Mouse (Mus musculus) heart, adult 18-20 months (tissue): ENCODE results near the gene Leprot. TPM values are rescaled to one million over a fixed set of nuclear protein-coding genes. Genes with fewer than 3 reads are reported as not detected.

ENCODE experiments used
- DNase-seq, 2 experiments: peaks; one replicate each; pipeline ENCODE4 v3.0.0; 2021 to 2022; ENCODE audit warnings: mixed read lengths in 1 of 2
- long read RNA-seq, 2 experiments: library from polyadenylated mRNA; stranded (forward); transcript quantifications; one replicate each; pipeline ENCODE4 v2.0.0; 2021
- total RNA-seq, 2 experiments: library from RNA; stranded (reverse); gene quantifications; 2 replicates each; pipeline ENCODE4 v1.2.3; 2021

Gene Leprot
- 10 to 100 TPM; 22.3 to 27.5 TPM for total RNA-seq
- long read RNA-seq, experiment 1, transcript Leprot-201 (4 exons, 1,898 nt): major isoform, 37 of 38 reads
- long read RNA-seq, experiment 1, partial matches to known transcripts: 1 of 38 reads
- long read RNA-seq, experiment 1, other reads (novel, unspliced or antisense): 0 of 38 reads
- long read RNA-seq, experiment 2, transcript Leprot-201 (4 exons, 1,898 nt): major isoform, 13 of 20 reads
- long read RNA-seq, experiment 2, partial matches to known transcripts: 6 of 20 reads
- long read RNA-seq, experiment 2, other reads (novel, unspliced or antisense): 1 of 20 reads

DNA sequence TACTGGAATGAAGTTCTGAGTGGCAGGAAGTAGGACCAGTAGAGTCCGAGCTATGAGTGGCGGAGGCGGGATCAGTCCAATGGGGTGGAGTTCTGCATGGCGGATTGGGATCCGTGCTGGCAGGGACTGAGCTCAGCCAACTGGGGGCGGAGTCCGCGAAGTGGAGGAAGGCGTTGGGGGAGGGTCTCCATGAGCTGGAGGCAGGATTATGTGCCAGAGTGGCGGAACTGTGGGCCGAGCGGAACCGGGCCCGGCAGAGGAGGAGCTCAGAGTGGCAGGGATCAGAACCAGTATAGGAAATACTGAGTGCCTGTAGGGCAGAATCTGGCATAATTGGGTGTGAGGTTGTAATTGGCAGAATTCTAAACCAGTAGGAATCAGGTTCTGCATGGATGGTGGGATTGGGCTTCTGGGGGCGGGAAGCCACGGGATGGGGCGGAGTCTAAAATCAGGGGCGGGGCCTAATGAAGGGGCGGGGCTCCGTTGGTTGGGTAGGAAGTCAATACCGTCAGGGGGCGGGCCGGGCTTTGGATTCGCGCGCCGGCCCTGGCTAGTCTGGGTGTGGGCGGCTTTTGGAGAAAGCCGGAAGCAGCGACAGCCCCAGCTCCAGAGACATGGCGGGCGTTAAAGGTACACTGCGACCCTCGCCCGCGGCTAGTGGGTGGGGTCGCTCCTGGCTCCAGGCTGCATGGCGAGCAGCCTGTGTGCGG lies at the start of gene Leprot:
TSS of gene Leprot (plus strand) at position 523 of the 710 bp plus-strand sequence.
- peak; percentile 100 for DNase-seq

DNA sequence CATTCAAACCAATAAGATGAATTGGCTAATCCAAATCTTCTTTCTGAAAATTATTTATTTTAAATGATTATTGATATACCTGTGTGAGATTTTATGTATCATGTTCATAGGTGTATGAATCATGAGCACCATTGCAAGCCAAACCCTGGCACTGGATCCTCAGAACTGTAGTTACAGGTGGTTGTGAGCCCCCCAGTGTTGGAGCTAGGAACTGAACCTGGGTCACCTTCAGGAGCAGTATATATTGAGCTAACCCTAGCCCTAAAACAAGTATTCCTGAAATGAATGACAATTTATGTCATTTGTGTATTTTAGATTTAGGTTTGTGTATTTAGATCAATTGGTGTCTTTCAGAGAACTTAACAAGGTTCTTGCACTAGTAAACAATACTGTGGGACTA lies 45.8 kb upstream of the Leprot start:
- DNase-seq: peak in 1 of 2 experiments; percentile 5

DNA sequence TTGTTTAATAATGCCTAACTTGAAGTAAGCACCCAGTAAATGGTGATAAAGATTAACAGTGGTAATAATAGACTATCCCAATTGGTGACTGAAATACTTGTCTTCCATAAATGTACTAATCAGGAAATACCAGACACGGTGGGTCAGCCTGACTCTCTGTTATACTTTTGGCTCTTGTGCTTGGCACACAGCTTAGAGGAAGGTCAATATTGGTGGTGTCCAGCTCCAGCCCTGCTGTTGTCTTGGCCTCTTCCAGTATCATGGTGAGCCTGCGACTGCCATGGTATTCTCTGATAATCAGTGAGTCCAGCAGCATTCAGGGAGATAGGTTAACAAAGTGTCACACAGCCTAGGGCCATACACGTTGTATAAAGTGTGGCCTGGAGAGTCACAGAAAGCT lies 43.9 kb upstream of the Leprot start:
- no peak for DNase-seq

DNA sequence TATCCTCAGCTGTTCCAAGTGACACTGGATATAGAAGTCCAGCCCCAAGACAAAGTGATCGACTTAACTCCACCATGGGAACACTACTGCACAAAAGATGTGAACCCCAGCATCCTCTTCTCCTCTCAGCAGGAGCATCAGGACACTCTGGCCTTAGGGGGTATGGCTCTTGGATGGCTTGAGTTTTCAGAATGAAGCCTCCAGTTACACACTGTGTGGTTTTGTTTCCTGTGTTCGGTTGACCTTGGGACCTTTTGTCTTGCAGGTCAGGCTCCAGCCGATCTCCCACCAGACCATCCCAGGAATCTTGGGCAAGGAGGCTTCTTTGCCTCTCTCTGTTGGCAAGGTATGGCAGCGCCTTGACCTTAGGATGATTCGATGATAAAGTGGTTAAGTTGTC lies 31.0 kb upstream of the Leprot start:
- no peak for DNase-seq

DNA sequence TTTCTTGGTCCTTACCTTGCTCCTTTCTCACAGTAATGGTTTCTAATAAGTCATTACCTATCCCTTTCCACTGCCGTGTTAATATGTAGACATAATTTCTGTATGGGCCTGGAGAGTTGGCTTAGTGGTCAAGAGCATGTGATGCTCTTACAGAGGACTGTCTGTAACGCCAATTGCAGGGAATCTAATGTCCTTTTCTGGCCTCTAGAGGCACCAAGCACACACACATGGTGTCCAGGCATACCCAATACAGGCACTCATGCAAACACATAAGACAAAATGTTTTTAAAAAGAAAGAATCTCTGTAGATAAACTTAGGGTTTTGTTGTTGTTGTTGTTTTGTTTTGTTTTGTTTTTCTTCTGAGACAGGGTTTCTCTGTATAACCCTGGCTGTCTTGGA lies 29.8 kb upstream of the Leprot start:
- no peak for DNase-seq

DNA sequence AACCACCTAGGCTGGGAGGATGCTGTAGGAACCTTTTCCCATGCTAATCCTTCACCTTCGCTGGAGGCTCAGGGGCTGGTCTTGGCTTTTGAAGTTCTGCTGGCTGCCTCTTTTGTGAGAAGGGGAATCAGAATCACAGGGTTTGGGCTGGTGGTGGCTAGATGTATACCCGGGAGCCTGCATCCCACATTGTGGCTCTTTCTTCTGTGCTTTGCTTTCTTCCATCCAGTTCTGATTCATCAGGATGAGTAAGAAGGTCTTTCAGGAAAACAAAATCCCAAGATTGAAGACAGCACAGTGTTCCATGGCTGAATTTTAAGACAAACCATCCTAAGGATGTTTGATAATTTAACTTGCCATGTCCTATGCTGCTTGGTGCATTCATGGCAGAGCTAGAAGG lies 27.3 kb upstream of the Leprot start:
- no peak for DNase-seq

DNA sequence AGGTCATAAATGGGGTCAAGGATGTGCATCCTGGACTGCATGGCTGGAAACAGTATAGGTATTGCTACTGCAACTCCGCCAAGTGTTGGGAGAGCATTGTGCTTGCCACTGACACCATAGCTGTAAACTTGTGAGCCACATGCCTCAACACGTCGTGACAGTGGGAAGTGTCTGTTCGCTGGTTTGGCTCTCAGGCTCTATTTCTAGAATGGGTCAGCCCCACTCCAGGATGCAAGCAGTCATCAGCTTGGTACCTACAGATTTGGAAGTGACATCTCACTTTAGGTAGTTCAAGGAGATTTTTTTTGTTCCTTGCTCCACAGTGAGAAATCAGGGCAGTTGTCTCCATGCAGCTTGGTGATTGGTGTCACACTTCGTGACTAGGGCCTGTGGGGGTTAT lies 26.3 kb upstream of the Leprot start:
- DNase-seq: no peak

DNA sequence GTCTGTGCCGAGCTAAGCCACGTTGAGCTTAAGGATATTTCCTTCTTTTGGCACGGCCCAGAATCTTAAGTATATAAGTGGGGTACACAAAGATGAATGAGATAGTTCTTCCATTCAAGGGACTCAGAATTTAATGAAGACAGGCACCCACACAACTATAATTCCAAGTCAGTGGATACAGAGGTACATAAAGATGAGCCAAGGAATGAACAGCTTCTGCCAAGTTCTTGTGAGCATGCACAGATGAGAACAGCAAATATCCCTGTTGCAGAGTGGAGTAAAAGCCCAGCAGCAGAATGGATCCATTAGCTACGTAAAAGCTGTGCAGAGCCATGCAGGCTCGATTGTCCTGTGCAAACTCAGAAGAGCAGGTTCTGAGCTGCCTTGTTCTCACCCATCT lies 22.2 kb upstream of the Leprot start:
- no peak for DNase-seq

DNA sequence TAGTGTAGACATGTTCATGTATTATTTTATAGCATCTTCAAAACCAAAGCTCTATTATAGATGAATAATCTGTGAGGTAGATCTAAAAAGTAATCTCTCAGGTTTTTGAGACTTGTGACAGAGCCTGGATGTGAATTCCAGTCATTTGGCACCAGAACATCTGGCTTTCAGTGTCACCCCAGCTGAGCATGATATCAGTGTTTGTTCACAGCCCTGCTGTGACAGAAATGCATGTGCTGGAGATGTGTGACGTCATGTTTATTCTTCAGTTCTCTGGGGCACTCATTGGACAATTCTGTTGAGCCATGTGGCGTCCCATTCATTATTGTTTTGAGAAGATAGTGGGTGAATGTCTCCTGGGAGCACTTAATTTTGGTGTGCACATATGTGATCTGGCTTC lies 11.9 kb upstream of the Leprot start:
- no peak for DNase-seq

DNA sequence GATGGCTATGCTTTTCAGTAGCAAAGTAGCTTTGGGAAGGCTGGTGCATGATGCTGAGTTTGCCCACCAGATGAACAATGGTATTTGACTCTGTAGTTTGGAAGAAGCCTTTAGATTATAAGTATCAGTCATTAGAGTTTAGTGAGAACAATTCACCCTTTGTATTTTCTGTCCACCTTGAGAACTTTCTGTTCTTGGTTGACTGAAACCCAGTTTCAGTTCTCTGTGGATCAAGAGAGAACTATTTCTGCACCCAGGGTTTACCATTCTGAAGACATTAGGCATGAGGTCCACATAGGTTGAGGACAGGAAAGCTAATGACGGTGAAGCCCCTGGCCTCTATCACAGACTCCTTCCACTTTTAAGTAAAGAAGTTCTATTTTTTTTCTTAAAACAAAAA lies 10.0 kb upstream of the Leprot start:
- no peak for DNase-seq

DNA sequence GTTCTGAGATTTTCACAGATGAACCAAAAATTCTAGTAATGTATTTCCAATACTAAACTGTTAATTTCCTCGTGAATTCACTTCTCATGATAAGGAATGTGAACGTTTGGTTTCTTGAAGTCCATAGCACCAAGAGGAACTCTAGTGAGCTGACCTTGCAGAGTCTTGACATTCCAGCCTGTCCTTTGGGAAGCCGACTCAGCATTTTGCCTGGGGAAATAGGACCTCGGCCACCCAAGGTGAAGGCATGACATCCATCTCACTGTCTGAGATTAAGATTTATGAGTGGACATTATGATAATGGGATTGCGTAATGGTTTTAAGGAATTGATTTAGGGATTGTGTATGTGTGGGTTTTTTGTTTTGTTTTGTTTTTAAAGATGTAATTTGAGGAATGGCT lies 6.9 kb upstream of the Leprot start:
- DNase-seq: no peak

DNA sequence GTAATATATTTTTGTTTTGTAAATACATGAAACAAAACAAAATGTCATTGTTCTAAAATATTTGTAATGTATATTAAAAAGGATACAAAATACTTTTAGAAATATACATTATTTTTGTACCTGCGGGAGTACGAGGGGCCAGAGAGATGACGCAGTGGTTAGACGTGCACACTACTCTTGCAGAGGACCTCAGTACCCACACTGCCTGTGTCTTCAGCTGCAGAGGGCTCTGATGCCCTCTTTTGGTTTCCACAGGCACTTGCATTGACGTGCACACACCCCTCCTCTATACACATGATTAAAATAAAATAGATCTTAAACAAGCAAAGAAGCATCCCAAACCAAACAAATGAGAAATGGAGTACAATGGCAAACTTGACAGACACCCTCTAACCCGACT lies 4.8 kb upstream of the Leprot start:
- no peak for DNase-seq

DNA sequence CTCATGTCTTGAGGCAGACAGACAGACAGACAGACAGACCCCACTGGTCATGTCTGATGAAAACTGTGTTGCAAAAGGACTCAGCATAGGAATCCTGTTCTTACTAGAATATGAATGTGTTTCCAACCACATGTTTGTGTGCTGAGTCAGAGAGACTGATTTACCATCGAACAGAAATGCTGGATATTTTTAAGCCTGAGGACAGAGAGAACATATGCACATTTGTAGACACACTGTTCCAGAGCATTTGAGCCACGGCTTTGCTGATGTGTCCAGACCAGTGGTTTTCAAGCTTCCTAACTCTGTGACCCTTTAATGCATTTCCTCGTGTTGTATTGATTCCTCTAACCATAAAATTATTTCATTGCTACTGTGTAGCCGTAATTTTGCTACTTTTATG lies 4.3 kb upstream of the Leprot start:
- no peak for DNase-seq

DNA sequence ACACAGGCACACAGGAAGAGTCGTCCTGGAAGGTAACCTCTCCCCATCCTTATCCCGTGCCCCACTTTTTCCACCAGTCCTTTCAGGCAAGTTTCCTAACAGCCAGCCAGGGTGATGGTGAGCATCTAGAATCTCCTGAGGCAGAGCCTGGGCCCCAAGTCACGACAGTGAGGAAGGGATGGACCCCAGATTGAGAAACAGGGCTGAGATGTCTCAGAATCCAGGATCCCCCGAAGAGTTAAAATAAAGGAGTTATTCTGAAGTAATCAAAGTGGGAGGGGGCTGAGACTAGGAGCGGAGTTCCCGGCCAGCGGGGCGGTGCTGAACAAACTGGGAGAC lies 692 bp upstream of the Leprot start:
- DNase-seq: no peak

DNA sequence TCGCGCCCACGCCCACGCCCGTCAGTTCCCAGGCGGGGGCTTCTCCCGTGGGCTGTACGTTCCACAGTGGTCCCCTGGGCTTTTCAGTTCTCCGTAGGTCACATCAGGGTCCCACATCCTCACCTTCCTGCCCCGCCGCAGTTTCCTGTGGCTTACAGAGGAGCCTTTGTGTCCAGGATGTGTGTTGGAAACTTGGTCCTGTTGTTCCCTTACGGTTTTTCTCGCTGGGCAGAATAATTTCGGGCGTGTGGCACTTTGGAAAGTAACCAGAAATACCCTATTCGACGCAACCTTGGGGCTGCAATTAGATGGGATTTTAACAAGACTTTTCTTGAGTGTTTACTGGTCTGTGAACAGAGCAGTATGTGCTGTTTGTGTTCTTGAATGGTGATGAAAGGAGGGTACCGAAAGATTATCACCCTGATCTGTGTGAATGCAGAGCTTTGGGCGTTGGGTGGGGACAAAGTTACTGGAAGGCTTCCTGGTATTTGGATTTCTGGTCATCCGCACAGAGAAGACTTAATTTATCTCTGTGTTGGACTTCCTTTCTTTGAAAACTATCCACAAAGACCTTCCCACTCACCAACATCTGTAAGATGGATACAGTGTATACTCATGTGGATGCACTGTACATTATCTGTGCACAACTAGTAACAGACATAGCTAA lies 591 bp downstream of the Leprot start:
- DNase-seq: peak; percentile 71 to 73

DNA sequence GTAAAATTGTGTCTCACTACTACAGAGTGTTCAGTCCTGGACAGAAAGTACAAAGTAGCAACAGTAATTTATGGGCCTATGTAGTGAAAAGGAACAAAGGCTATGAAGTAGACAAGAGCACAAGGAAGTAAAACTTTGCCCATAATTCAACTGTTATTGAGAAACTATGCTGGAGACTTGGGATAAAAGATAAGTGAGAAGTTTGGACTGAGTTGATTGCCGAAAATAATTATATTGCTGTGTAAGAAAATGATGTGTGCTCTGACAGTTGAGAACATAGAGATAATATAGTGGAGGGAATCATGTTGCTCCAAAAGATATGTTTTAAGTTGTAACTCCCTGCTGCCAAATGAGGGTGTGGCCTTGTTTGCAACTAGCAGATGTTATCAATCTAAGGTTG lies 1.2 kb downstream of the Leprot start:
- DNase-seq: no peak

DNA sequence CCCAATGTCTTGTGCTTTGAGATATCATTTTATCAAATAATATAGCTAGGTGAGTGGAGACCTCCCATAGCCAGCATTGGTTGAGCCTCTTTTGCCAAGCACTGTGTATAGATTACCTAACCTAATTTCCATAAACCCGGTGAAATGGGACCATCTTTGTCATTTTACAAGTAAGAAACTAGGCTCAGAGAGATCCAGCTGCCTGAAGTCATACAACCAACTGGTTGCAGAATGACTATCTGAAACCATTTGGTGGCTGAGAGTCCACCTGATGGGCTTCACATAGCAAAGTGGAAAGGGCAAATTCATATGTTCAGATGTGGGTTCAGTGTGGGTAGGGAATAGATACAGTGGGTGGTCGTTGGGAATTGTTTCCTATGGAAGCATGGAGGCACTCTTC lies 3.4 kb downstream of the Leprot start:
- no peak for DNase-seq

DNA sequence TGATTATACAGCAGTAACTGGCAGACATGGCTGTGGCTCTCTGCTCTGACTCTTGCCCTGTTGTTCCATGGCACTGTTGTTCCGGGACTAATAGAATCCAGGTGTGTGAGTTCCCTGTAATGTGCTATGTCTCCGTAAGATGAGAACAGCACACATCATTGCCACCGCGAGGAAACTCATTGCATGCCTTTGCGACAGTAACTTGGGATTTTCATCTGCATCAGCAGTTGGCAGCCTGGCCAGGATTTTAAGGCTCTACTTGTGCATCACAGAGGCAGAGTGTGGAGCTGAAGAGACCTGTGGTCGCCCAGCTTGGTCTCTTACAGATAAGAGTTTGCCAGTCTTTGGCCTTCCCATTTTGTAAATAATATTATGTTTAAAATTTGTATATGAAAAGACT lies 6.7 kb downstream of the Leprot start:
- DNase-seq: no peak

DNA sequence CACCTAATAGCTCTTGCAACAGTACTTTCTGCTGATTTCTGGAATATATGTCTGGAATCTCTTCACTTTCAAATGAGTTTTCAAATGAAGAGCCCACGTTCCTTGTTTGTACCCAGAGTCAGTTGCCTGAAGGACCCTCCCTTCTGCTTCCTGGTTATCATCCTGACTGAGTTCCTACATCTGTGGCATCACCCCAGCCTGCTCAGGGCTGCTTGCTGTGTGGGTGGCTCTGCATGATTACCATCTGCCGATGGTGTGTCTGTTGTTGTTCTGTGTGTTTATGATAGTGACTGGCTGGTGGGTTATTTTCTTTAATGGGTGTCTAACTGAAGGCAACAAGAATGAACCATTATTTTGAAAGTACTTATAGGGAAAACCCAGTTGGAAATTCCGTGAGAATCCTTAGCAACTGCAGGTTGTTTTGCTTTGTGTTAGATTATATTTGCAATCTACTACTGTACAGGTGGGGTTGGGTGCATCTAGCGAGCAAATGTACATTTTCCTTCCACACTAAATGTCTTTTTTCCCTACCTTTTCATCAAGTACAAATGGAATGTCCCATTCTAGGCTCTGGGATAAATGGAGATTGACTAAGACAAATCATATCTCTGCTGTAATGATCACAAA lies 7.4 kb downstream of the Leprot start:
- DNase-seq: no peak

DNA sequence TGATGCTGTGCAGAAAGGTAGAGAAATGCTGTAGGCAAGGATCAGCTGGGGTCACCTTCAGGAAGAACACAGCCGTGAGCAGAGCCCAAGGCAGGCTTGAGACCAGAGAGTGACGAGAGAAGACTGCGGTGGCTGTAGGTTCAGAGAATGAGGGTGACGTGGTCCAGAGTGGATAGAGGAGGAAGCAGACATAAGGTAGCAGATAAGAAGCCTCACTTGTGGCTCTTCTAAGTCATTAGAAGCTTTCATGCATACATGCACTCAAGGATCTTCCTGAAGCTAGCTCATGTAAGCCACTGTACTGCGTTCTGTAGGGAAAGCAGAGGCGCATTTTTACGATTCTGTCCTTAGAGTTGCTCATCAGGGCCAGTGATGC lies 7.9 kb downstream of the Leprot start:
- no peak for DNase-seq

DNA sequence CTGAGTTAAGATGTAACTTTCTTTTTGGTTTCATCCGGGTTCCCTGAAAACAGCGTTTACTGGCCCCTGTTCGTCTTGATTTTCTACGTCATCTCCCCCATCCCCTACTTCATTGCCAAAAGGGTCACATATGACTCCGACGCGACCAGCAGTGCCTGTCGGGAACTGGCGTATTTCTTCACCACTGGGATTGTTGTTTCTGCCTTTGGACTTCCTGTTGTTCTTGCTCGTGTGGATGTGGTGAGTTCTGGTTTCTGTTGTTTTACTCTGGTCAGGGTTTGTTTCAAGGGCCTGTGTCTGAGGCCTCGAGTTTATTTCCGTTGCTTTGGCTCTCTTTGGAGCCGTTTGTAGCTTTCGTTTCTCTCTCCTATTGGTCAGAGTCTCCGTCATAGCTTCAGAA lies 8.5 kb downstream of the Leprot start:
- peak; percentile 49 to 70 for DNase-seq

DNA sequence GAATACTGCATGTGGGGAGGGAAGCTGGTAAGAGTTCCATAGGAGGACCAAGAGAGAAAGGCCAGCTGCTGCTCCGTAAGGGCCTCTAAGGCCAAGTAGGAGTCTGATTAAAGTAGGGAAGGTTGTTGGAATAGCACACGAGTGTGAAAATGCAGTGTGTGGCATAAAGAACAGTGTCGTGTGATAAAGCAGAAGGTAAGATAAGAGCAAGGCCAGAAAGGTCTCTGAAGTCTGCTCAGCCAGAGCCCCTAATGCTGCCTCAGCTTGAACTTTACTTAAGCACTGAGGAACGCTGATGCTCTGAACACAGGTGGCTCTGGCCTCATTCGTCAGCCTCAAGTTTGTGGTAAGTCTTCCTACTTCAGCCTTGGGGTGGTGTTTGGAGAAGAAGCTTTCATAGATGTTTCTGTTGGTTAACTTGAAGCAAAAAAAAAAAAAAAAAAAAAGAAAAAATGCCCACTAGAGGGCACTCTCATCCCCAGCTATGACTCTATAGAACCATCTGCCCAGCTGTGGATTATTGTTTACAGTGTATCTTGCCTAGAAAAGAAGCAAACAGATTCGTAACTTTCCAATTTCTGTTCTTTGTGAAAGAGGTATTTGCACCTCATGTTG lies 9.5 kb downstream of the Leprot start:
- DNase-seq: no peak
